Mouse (Mus musculus): ENCODE data around the gene Hoxb6.

Gene Hoxb6

DNA sequence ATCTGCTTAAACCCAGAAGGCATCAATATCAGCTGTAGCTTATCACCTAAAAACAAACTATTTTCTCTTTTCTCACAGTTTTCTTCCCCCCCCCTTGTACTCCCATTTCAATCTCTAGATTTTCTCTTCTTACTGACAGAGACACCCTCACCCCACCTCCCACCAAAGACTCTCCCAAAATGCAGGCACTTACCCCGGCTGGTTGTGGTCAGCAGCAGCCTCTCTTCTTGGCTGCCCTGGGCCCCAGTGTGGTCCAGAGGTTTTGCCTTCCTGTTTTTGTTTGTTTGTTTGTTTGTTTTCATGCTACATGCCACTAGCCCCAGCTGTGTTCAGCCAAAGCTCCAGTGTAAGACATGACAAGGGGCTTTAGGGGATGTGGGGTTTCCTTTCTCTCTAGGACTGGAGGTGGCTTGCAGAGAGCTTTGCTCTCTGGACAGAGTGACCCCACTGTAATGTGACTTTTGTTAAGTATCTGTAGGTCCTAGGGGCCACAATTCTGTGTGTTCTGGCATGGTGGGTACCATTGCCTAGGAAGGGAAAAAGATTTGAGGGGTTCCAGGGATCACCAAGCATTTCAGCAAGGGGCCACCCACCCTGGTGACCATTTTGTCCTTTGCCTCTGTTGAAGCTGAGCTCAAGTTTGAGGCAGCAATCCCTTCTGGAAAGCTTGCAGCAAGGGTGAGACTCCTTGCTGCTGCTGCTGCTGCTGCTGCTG is 24.1 kb upstream of the Hoxb6 start:
- DNase-seq (ENCODE audit: extremely low read depth, low read depth, low spot score), result no peak

DNA sequence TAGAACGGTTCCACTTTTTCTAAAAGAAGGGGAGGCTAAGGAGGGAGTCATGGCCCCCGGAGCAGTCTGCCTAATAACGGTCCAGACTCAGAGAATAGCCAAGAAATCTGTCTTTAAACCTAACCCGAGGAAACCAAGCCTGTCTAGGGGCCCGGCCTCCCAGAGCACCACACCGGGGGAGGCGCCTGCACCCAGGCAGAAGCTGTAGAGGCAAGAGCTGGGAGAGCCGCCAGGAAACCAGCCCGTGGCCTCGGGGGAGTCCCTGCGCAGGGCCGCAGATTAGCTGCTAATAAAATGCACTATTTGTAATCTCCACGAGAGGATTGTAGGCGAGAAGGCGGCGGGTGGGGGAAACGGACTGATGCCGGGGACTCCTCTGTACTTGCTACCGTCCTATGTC is 22.4 kb upstream of the Hoxb6 start:
- no peak for DNase-seq (ENCODE audit: extremely low read depth, low read depth, low spot score)

DNA sequence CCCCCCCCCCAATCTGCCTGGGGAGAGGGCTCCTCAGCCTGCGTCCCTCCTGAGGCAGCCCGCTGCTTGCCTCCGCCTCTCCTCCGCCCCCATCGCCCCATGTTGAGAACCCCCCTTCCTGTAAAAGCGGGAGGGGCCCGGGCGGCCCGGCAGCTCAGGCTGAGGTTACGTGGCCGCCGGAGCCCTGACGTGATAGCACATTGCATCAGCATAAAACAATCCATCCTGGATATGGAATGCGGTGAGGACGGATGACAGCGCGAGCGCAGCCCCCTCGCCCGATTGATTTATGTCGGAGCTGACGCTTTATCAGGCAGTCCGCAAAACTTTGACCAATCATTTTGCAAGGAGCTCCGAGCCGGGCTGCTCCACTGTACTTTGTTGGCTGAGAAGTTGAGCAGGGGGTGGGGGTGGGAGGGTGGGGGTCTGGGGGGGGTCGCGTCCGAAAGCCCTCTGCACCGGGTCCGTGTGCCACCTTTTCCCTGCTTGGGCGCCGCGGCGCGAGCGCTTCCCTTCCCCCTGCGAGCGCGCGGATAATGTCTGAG is 21.2 kb upstream of the Hoxb6 start, which contains the start of gene Hoxb9:
Hoxb9 (plus strand) TSS at position 462 of the 545 bp plus-strand sequence.
- DNase-seq (ENCODE audit: extremely low read depth, low read depth, low spot score), result no peak

GRCm38 (mm10) chr11:96271541-96272011 is 20.7 kb upstream of the Hoxb6 start:
- no peak for DNase-seq (ENCODE audit: extremely low read depth, low read depth, low spot score)

DNA sequence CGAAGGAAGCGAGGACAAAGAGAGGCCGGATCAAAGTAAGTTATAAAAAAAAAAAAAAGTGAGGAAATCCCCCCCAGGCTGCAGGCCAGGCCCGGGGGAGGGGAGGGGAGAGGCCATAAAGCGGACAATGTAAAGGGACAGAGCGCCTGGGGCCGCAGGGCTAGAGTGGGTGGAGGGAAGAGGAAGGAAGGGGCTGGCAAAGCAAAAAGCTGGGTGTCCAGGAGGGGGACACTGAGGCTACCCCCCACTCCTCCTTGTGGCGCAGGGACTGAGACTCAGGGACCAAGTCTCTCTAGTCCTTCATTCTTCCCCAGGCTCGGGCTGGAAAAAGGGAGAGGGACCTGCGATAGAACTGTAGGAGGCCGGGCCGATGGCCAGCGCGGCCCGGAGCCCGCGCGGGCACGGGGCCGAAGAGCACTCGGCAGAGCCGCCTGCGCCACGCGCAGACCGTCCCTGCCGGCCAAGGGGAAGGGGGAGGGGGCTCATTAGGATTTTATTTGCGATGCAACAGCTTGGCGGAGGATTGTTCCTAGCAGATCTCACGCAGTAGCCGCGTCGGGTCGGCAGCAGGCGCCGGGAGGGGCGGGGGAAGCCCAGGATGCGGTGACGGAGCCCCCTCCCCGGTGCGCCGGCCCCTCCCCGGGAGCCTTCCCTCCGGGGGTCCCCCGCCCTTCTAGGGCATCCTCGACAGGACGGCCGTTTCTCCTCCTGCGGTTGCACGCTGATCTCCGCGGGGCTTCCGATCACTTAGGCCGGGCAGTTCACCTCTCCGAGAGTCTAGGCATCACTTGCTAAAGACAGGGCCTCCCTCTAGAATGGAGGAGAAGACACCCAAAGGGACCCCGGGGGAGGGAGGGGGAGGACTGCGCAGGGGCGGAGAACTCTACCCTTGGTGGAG is 20.0 kb upstream of the Hoxb6 start:
- no peak for DNase-seq (ENCODE audit: extremely low read depth, low read depth, low spot score)

- DNase-seq (ENCODE audit: extremely low read depth, low read depth, low spot score), result no peak
Measured at GRCm38 (mm10) chr11:96274428-96274827, 17.8 kb upstream of the Hoxb6 start.

GRCm38 (mm10) chr11:96275896-96276295 is 16.4 kb upstream of the Hoxb6 start:
- DNase-seq (ENCODE audit: extremely low read depth, low read depth, low spot score), result no peak

- DNase-seq (ENCODE audit: extremely low read depth, low read depth, low spot score), result no peak
Measured at GRCm38 (mm10) chr11:96277151-96278044, 14.9 kb upstream of the Hoxb6 start.

DNA sequence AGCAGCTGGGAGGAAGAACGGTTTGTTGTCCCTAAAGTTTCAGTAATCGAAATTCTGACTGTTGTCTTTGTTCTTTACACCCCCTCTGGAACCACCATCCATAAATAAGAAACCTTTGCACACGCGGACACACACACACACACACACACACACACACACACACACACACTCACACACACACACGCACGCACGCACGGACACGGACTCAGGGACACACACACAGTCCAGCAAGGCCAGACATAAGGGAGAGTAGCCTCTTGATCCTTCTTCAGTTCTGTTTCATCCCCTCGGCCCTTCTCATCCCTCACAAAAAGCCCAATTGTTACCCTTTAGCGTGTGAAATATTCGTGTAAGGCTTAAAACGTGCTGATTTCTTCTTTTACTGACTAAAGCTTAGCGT is 14.0 kb upstream of the Hoxb6 start:
- DNase-seq (ENCODE audit: extremely low read depth, low read depth, low spot score), result no peak

DNA sequence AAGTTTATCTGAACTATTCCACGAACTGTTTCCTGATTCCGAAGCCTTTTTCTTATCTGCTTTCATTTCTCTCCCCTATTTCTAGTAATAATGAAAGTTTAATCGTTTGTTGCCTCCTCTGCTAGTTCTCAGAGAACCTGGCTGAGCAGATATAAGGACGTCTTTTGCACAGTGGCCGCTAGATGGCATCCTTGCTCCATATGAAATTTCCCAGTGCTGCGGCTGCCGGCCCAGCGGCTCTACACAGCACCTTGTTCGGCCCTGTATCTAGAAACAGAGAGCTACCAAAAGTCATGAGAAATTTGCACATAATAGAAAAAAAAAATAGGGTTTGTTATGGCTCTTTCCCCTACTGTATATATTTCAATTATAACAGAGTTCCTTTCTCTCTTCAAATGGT is 13.5 kb upstream of the Hoxb6 start:
- DNase-seq (ENCODE audit: extremely low read depth, low read depth, low spot score), result peak; percentile 1

GRCm38 (mm10) chr11:96279421-96280233 is 12.6 kb upstream of the Hoxb6 start:
- DNase-seq (ENCODE audit: extremely low read depth, low read depth, low spot score), result no peak

DNA sequence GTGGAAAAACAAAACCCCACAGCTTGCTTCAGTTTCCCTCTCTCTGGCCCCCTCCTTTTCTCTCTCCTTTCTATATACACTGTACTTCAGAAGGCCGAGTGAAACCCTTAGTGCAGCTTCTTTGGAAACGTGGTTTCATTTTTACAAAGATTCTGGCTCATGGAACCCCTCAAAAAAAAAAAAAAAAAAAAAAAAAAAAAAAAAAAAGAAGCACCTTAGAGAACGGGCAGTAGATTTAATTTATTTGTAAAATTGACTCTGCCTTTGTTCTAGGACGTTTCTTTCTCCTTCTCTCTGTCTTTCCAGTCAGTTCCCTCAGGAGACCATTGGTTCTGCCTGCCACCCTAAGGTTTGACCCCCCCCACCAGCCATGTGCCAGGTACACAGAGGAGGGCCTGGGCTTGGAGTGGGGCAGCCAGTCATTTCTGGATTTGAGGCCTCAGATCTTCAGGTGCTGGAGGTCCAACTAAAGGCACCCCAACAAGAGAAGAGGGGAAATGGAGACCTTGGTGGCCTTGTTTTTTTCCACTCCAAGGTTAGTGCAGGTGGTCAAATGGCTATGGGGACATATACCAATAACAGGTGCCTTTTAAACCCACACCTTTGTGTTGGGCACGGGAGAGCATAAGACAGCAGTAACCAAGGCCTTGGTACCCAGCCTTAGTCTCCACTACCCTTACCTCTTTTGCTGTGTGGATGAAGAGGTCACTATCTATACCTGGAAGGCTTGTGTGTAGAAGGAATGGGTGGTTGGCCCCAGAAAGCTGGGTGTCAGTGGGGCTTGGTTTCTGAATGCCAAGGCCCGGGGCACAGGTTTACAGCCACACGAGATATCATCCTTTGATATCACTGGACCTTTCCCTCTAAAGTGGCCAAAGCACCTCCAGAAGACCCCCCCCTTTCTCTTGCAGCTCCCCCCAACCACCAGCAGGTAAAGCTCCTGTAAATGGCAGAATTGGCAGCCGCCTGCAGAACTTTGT is 11.6 kb upstream of the Hoxb6 start:
- DNase-seq (ENCODE audit: extremely low read depth, low read depth, low spot score), result no peak

GRCm38 (mm10) chr11:96281396-96281795 is 10.9 kb upstream of the Hoxb6 start:
- no peak for DNase-seq (ENCODE audit: extremely low read depth, low read depth, low spot score)

DNA sequence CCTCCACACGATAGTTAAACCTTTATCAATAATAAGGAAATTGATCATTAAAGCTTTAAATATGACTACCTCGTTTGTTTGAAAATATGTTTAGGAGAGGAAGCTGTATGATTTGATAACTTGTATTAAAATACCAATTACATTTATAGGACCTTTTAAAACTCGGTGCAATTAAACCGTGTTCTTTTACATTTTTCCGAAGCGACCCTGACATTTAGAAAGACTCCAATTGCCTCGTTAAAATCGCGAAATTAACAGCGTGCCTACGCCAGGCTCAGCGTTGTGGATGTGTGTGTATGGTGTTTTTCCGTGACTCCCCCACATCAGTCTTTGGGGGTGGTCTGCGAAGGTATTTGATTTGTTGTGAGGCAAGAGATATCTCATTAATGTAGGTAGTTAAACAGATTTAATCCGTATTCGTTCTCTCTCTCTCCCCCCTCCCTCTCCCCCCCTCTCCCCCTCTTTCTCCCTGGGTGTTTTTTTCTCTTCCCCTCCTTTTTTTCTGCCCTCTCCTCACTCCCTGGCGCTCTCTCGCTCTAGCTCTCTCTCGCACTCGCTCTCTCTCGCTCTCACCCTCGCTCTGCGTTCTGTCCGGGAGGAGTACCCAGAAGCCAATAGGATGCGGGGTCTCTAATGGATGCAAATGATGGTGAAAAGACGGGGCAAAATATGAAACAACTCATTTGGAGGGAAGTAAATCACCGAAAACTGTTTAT is 10.3 kb upstream of the Hoxb6 start, which contains the start of gene Hoxb8:
Hoxb8 (plus strand) TSS at position 51 of the 716 bp plus-strand sequence.
- no peak for DNase-seq (ENCODE audit: extremely low read depth, low read depth, low spot score)

DNA sequence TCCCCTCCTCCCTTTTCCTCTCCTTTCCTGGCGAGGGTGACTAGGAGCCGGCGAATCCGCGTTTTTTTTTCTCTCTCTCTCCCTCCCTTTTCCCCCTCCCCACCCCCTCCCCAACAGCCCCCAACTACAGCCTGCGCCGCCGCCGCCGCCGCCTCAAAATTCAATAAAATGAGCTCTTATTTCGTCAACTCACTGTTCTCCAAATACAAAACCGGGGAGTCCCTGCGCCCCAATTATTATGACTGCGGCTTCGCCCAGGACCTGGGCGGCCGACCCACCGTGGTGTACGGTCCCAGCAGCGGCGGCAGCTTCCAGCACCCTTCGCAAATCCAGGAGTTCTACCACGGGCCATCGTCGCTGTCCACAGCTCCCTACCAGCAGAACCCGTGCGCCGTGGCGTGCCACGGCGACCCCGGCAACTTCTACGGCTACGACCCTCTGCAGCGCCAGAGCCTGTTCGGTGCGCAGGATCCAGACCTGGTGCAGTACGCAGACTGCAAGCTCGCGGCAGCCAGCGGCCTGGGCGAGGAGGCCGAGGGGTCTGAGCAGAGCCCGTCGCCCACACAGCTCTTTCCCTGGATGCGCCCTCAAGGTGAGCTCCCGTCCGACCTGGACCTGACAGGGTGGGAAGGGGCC is 9.4 kb upstream of the Hoxb6 start:
- no peak for DNase-seq (ENCODE audit: extremely low read depth, low read depth, low spot score)

- no peak for DNase-seq (ENCODE audit: extremely low read depth, low read depth, low spot score)
Measured at GRCm38 (mm10) chr11:96284041-96284749, 8.1 kb upstream of the Hoxb6 start.

All from fat pad, adult 2 months (tissue).